Mouse (Mus musculus): ENCODE measurements around the gene Oxt.
"Not testable (repeated sequence)": the region's sequence is repeated elsewhere in the genome, so short reads cannot be mapped to it uniquely, and the experiment has no call there.

GRCm38 (mm10) chr2:130576564-130576963 lies 591 bp downstream of the Oxt start:
- TF ChIP-seq TAL1, GATA1 (IDR thresholded peaks at IDR 0.05; ENCODE audit: low read length): not testable (repeated sequence)
